Mouse (Mus musculus): Measurements from ENCODE around the gene Nxnl2. TPM values are rescaled to one million over a fixed set of nuclear protein-coding genes. Genes with fewer than 3 reads are reported as not detected.
A peak's percentile ranks its signal among the peaks of the same experiment; 100 is the strongest.

Gene Nxnl2
- polyA plus RNA-seq, 1 experiment from 2014 or later = 1.2 TPM

DNA sequence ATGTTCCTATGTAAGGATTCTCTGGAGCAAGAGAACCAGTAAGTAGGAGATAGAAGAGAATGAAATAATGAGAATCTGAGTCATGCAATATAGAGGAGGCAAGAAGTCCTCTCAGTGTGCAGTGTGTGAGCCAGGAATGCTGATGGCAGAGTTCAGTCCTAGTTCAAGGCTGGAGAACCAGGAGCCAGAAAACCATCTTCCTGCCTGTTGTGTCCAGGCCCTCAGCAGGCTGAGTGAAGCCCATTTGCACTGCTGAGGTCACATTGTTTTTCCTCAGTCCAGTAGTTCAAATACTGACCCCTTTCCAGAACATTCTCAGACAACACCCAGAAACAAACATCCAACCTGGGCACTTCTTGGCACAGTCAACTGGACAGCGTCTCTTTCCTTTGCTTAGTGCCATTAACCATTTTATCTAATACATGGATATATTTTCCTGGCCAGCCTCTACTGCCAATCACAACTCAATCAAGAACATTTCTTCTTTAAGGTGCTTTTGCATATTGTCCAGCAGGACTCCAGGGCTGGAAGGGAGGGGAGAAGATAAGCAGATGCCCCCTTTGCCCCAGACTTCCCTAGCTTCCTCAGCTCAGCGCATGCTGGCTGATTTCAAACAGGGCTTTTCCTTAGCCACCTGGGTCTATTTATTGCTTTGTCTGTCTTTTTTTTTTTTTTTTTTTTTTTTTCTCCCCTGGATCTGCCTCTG is 33.7 kb upstream of the Nxnl2 start:
- H3K36me3 ChIP-seq (ENCODE audit: control insufficient read depth, insufficient read depth, low read length) = peaks cover 3% of the 10 kb centered on the region; the same call in 1 of the 2 replicates
- no peaks in the 10 kb centered on the region for H3K27me3 ChIP-seq (ENCODE audit: control insufficient read depth, insufficient read depth, low read length)
- no peak overlapping the region; the same call in 1 of the 2 replicates for H3K27ac ChIP-seq (ENCODE audit: low read depth, low read length)
- H3K9ac ChIP-seq (ENCODE audit: low read depth, low read length) = no peak overlapping the region
- peaks cover 13% of the 10 kb centered on the region for H3K4me1 ChIP-seq (ENCODE audit: control insufficient read depth, insufficient read depth, low read length)
- no peak overlapping the region for H3K4me2 ChIP-seq
- no peak overlapping the region for H3K4me3 ChIP-seq (ENCODE audit: low read depth, low read length)
- 61% methylated on average over 2 of the region's 2 CpGs for WGBS (ENCODE audit: insufficient replicate concordance)
- ATAC-seq (replicated peaks; ENCODE audit: insufficient number of reproducible peaks, low FRiP score, low TSS enrichment) = no peak
- H3K9me3 ChIP-seq (replicated peaks; ENCODE audit: control insufficient read depth, low read length) = no peaks in the 10 kb centered on the region

GRCm38 (mm10) chr13:51137702-51138031 is 33.2 kb upstream of the Nxnl2 start:
- peaks cover 13% of the 10 kb centered on the region for H3K4me1 ChIP-seq (ENCODE audit: control insufficient read depth, insufficient read depth, low read length)
- H3K9me3 ChIP-seq (replicated peaks; ENCODE audit: control insufficient read depth, low read length) = no peaks in the 10 kb centered on the region
- no peak overlapping the region for H3K4me2 ChIP-seq
- no peak overlapping the region for H3K9ac ChIP-seq (ENCODE audit: low read depth, low read length)
- no peak overlapping the region for H3K27ac ChIP-seq (ENCODE audit: low read depth, low read length)
- H3K27me3 ChIP-seq (ENCODE audit: control insufficient read depth, insufficient read depth, low read length) = no peaks in the 10 kb centered on the region
- no peak for ATAC-seq (replicated peaks; ENCODE audit: insufficient number of reproducible peaks, low FRiP score, low TSS enrichment)
- H3K36me3 ChIP-seq (ENCODE audit: control insufficient read depth, insufficient read depth, low read length) = peaks cover 3% of the 10 kb centered on the region; the same call in 1 of the 2 replicates
- H3K4me3 ChIP-seq (ENCODE audit: low read depth, low read length) = no peak overlapping the region

- Histone ChIP-seq H3K9me3 (replicated peaks; ENCODE audit: control insufficient read depth, low read length) (no peaks in the 10 kb centered on the region), H3K27me3 (ENCODE audit: control insufficient read depth, insufficient read depth, low read length) (no peaks in the 10 kb centered on the region), H3K4me3 (ENCODE audit: low read depth, low read length) (no peak overlapping the region), H3K4me2 (no peak overlapping the region), H3K27ac (ENCODE audit: low read depth, low read length) (no peak overlapping the region), H3K4me1 (ENCODE audit: control insufficient read depth, insufficient read depth, low read length) (no peaks in the 10 kb centered on the region), H3K9ac (ENCODE audit: low read depth, low read length) (no peak overlapping the region), H3K36me3 (ENCODE audit: control insufficient read depth, insufficient read depth, low read length) (peaks cover 11% of the 10 kb centered on the region)
- WGBS (ENCODE audit: insufficient replicate concordance) = 70% methylated on average over 1 of the region's 1 CpGs
- ATAC-seq (replicated peaks; ENCODE audit: insufficient number of reproducible peaks, low FRiP score, low TSS enrichment) = no peak
These were observed 23.7 kb upstream of the Nxnl2 start for GRCm38 (mm10) chr13:51147106-51147505.

- Histone ChIP-seq H3K36me3 (ENCODE audit: control insufficient read depth, insufficient read depth, low read length) (0 out of 2 replicates have a peak, but pooled peaks cover 3% of the 10 kb centered on the region), H3K9ac (ENCODE audit: low read depth, low read length) (no peak overlapping the region), H3K27ac (ENCODE audit: low read depth, low read length) (no peak overlapping the region), H3K9me3 (replicated peaks; ENCODE audit: control insufficient read depth, low read length) (no peaks in the 10 kb centered on the region), H3K4me1 (ENCODE audit: control insufficient read depth, insufficient read depth, low read length) (no peaks in the 10 kb centered on the region), H3K27me3 (ENCODE audit: control insufficient read depth, insufficient read depth, low read length) (no peaks in the 10 kb centered on the region), H3K4me3 (ENCODE audit: low read depth, low read length) (no peak overlapping the region), H3K4me2 (no peak overlapping the region)
- no peak for ATAC-seq (replicated peaks; ENCODE audit: insufficient number of reproducible peaks, low FRiP score, low TSS enrichment)
- 90% methylated on average over 4 of the region's 4 CpGs for whole genome bisulfite sequencing (ENCODE audit: insufficient replicate concordance)
These were observed 17.7 kb upstream of the Nxnl2 start for GRCm38 (mm10) chr13:51152966-51153669.

GRCm38 (mm10) chr13:51153670-51154030 is 17.2 kb upstream of the Nxnl2 start:
- H3K27me3 ChIP-seq (ENCODE audit: control insufficient read depth, insufficient read depth, low read length) = no peaks in the 10 kb centered on the region
- no peak overlapping the region for H3K27ac ChIP-seq (ENCODE audit: low read depth, low read length)
- no peaks in the 10 kb centered on the region for H3K4me1 ChIP-seq (ENCODE audit: control insufficient read depth, insufficient read depth, low read length)
- ATAC-seq (replicated peaks; ENCODE audit: insufficient number of reproducible peaks, low FRiP score, low TSS enrichment) = no peak
- H3K4me2 ChIP-seq = no peak overlapping the region
- no peak overlapping the region for H3K9ac ChIP-seq (ENCODE audit: low read depth, low read length)
- H3K9me3 ChIP-seq (replicated peaks; ENCODE audit: control insufficient read depth, low read length) = no peaks in the 10 kb centered on the region
- H3K36me3 ChIP-seq (ENCODE audit: control insufficient read depth, insufficient read depth, low read length) = 0 out of 2 replicates have a peak, but pooled peaks cover 3% of the 10 kb centered on the region
- 91% methylated on average over 4 of the region's 4 CpGs for WGBS (ENCODE audit: insufficient replicate concordance)
- H3K4me3 ChIP-seq (ENCODE audit: low read depth, low read length) = no peak overlapping the region

- H3K4me3 ChIP-seq (ENCODE audit: low read depth, low read length) = no peak overlapping the region
- no peak overlapping the region for H3K4me2 ChIP-seq
These were observed 15.4 kb upstream of the Nxnl2 start for GRCm38 (mm10) chr13:51155178-51156013.

DNA sequence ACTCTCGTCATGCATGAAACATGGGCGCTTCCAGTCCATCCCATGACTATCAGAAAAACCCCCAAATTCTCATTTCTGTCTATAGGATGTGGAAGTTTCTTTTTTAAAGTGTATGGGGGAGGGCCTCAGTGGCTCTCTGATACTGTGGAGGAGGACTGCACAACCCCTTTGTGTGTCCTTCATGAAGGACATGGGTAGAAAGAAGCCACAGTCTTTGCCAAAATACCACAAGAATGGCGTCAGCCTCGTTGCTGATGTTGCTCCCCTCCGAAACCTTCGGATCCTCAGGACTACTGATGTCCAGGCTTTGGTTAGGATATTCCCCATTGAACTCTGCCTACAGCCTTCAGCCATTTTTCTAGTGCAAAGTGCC is 14.8 kb upstream of the Nxnl2 start:
- 90% methylated on average over 6 of the region's 6 CpGs for WGBS (ENCODE audit: insufficient replicate concordance)
- no peak for ATAC-seq (replicated peaks; ENCODE audit: insufficient number of reproducible peaks, low FRiP score, low TSS enrichment)
- Histone ChIP-seq H3K36me3 (ENCODE audit: control insufficient read depth, insufficient read depth, low read length) (peaks cover 3% of the 10 kb centered on the region; the same call in 1 of the 2 replicates), H3K27me3 (ENCODE audit: control insufficient read depth, insufficient read depth, low read length) (no peaks in the 10 kb centered on the region), H3K4me2 (no peak overlapping the region), H3K9ac (ENCODE audit: low read depth, low read length) (no peak overlapping the region), H3K9me3 (replicated peaks; ENCODE audit: control insufficient read depth, low read length) (no peaks in the 10 kb centered on the region), H3K4me1 (ENCODE audit: control insufficient read depth, insufficient read depth, low read length) (no peaks in the 10 kb centered on the region), H3K27ac (ENCODE audit: low read depth, low read length) (peak overlapping the region; percentile 32; the same call in 1 of the 2 replicates), H3K4me3 (ENCODE audit: low read depth, low read length) (no peak overlapping the region)

More at GRCm38 (mm10) chr13:51155178-51156013, 15.4 kb upstream of the Nxnl2 start:
- no peak for ATAC-seq (replicated peaks; ENCODE audit: insufficient number of reproducible peaks, low FRiP score, low TSS enrichment)
- H3K9me3 ChIP-seq (replicated peaks; ENCODE audit: control insufficient read depth, low read length) = no peaks in the 10 kb centered on the region
- WGBS (ENCODE audit: insufficient replicate concordance) = 76% methylated on average over 15 of the region's 15 CpGs
- H3K36me3 ChIP-seq (ENCODE audit: control insufficient read depth, insufficient read depth, low read length) = peaks cover 3% of the 10 kb centered on the region; the same call in 1 of the 2 replicates
- no peaks in the 10 kb centered on the region for H3K27me3 ChIP-seq (ENCODE audit: control insufficient read depth, insufficient read depth, low read length)
- no peaks in the 10 kb centered on the region for H3K4me1 ChIP-seq (ENCODE audit: control insufficient read depth, insufficient read depth, low read length)
- H3K27ac ChIP-seq (ENCODE audit: low read depth, low read length) = peak overlapping the region; percentile 32; the same call in 1 of the 2 replicates
- no peak overlapping the region for H3K9ac ChIP-seq (ENCODE audit: low read depth, low read length)

DNA sequence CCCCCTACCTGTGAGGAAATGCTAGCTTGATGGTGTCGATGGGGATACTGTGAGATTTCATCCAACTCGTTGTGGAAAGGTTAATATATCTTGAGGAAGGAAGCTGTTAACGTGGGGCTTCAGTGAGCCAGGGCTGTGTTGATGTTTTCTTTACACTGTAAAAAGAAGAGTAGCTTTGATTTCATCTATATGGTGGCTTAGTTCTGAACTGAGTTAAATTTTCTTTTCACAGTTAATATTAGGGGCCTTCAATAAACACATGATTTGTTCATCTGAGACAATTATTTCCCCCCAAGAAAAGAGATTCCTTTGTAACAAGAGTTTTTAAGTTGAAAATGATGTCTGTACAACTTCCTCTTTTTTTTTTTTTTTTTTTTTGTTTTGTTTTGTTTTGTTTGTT is 13.5 kb upstream of the Nxnl2 start:
- Histone ChIP-seq H3K9me3 (replicated peaks; ENCODE audit: control insufficient read depth, low read length) (no peaks in the 10 kb centered on the region), H3K27ac (ENCODE audit: low read depth, low read length) (no peak overlapping the region), H3K36me3 (ENCODE audit: control insufficient read depth, insufficient read depth, low read length) (peaks cover 3% of the 10 kb centered on the region; the same call in 1 of the 2 replicates), H3K9ac (ENCODE audit: low read depth, low read length) (no peak overlapping the region), H3K4me1 (ENCODE audit: control insufficient read depth, insufficient read depth, low read length) (no peaks in the 10 kb centered on the region), H3K4me3 (ENCODE audit: low read depth, low read length) (no peak overlapping the region), H3K4me2 (no peak overlapping the region), H3K27me3 (ENCODE audit: control insufficient read depth, insufficient read depth, low read length) (no peaks in the 10 kb centered on the region)
- WGBS (ENCODE audit: insufficient replicate concordance) = 66% methylated on average over 3 of the region's 3 CpGs
- no peak for ATAC-seq (replicated peaks; ENCODE audit: insufficient number of reproducible peaks, low FRiP score, low TSS enrichment)
